Mouse (Mus musculus): ENCODE measurements around the gene Dok1.

Dok1 gene

GRCm38 (mm10) chr6:83033249-83034185 lies at the start of gene Dok1, which contains the start of gene Loxl3:
TSS of gene Dok1 (minus strand) at chr6:83033471.
TSS of gene Loxl3 (plus strand) at chr6:83034173.
- DNase-seq: peak; percentile 85

DNA sequence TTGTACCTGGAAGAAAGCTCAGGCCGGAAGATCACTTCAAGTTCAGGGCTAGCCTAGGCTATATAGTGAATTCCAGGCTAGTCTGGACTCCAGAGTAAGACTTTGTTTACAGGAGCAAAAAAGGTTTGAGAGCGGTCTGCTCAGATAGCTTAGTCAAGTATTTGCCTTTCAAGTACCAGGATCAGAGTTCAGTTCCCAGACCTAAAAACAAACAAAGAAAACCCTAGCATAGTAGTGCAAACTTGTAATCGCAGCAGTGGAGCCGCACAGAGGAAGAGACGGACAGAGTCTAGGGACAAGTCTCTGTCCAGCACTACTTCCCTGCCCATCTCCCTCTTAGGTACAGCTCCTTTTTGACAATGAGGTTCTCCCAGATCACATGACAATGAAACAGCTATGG lies 46.9 kb upstream of the Dok1 start:
- no peak for DNase-seq

DNA sequence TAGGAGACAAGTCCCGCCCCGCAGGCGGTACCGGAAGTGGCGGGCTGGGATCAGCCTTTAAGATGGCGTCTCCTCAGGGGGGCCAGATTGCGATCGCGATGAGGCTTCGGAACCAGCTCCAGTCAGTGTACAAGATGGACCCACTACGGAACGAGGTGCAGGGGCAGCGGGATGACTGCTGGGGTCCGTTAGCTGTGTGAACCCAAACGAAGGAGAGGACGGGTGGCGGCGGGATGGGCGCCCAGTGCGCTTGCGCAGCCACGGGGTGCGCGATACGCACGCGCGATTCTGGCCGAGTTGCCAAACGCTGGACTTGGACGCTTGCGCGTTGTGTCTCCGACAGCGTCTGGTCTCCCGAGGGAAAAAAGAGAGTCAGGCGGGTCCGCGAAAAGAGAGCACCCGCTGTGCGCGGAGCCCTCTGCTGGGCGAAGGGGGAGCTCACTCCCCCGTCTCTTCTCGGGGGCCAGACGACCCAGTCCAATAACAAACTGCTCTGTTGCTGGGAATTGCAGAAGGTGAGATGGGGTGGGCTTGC lies 45.1 kb upstream of the Dok1 start:
- peak; percentile 97 for DNase-seq

- peak; percentile 71 for DNase-seq
These were observed 44.5 kb upstream of the Dok1 start, which contains the start of gene Pcgf1 for GRCm38 (mm10) chr6:83077630-83078323. TSS of gene Pcgf1 (plus strand) at chr6:83077869.

GRCm38 (mm10) chr6:83074979-83075378 lies 41.7 kb upstream of the Dok1 start:
- no peak for DNase-seq

- DNase-seq: peak; percentile 43
These were observed 37.9 kb upstream of the Dok1 start for GRCm38 (mm10) chr6:83071220-83071619.

DNA sequence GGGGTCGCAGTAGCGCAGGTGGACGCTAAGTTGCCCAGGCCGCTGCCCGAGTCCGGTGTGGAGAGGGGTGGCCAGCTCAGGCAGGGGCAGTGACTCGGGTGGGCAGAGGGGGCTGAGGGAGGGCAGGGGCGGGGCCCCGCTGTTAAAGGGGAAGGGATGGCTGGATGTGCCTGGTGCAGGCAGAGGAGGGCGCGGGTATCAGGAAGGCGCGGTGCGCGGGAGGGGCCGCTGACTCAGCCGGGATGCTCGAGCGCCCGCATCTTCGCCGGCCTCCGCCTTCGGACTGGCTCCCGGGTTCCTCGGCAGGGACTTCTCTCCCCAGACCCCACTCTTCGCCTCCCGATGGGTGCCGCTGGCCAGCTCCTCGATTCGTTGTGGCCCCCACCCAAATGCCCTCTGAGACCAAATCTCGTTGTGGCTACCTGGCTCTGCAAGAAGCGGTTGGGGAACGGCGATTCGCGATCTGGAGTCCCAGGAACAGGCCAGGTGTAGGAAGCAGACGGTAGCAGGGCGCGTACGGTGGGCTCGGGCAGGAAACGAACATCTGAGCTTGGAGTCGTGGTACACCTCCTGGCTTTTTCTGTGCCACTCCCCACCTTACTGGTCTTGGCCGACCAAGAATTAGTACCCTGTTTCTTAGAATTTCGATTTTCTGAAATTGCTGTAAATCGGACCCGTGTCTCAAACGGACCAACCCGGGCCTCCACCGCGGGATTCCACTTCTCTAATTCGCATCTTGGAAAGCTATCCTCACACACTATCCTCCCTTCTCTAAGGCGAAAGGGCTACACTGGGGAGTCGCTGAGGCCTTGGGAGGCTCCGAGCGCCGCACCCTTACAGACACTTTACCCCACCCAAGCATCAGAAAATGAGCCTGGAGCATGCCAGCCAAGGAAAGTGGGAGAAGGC lies 37.3 kb upstream of the Dok1 start:
- DNase-seq: peak; percentile 58

DNA sequence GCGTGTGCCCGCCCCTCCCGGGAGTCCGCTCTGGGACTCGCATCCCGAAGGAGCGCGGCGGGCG lies 36.8 kb upstream of the Dok1 start, which contains the start of gene Tlx2:
Gene Tlx2, minus strand, starts transcription at position 47 of the 64 bp plus-strand sequence.
- no peak for DNase-seq

DNA sequence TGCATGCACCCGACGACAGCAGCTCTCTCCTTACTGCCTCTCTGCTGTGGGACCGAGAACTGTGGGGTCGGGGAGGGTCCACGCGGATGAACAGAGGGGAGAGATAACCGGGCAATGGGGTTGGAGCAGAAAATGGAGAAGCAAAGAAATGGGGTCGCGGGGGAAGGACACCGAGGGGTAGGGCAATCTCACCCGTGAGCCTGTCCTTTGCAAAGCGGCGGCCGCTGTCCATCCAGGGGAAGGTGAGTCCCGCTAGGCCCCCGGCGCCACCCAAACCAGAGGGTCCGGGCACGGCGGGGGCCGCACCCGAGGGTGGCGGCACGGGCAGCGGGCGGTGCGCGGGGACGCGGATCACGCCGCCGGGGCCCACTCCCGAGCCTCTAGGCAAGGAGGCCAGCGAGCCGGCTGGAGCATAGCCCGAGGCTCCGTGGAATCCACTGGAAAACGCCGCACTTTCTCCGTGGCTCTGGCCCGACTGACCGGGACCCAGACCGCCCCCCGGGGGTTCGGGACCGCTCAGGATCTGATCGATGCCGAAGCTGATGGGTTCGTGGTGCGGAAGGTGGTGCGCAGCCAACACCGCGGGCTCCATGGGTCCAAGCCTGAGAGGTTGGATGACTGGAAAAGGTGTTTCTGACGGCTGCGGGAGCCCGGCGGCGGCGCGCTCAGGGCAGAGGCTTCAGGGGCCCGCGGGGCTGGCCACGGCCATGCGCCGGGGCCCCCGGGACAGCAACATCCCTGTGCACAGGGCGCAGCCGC lies 36.4 kb upstream of the Dok1 start:
- no peak for DNase-seq

DNA sequence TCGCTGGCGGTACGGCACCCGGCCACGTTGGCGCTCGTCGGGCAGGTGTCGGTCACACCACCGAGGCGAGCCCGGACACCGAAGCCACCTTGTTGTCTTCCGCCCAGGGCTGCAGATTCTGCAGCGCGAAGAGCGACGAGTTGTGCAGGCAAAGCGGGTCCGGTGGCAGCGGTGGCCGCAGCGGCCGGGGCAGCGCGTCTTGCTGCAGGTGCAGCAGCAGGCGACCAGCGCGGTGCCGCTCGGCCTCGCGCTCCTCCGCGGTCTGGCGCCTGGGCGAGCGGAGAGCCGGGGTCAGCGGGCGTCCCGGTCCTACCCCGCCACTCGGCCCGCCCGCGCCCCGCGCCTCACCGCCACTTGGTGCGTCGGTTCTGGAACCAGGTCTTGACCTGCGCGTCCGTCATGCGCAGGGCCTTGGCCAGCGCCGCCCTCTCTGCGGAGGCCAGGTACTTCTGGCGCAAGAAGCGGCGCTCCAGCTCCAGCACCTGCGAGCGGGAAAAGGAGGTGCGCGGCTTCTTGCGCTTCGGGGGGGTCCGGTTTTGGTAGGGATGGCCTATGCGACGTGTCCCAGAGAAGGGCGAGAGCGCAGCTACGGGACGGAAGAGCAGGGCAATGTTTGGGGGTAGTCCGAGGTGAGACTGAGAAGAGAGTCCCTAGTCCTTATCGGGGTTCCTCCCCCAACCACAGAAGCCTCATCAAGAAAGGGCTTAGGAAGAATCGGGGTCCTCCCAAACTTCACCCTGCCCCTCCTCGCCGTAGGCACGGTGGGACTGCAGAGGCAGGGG lies 35.6 kb upstream of the Dok1 start:
- peak; percentile 31 for DNase-seq

GRCm38 (mm10) chr6:83068221-83068620 lies 35.0 kb upstream of the Dok1 start:
- no peak for DNase-seq

- DNase-seq: no peak
These were observed 33.2 kb upstream of the Dok1 start for GRCm38 (mm10) chr6:83066441-83066840.

GRCm38 (mm10) chr6:83065995-83066394 lies 32.7 kb upstream of the Dok1 start:
- no peak for DNase-seq

GRCm38 (mm10) chr6:83058725-83059124 lies 25.5 kb upstream of the Dok1 start:
- DNase-seq: no peak

- DNase-seq: no peak
These were observed 24.5 kb upstream of the Dok1 start, which contains the start of gene Dqx1 for GRCm38 (mm10) chr6:83057790-83058189. TSS of gene Dqx1 (plus strand) at chr6:83057844.

- peak; percentile 52 for DNase-seq
These were observed 21.7 kb upstream of the Dok1 start, which contains the start of gene Htra2 for GRCm38 (mm10) chr6:83054871-83055431. TSS of gene Htra2 (minus strand) at chr6:83055273.

GRCm38 (mm10) chr6:83054074-83054851 lies 21.0 kb upstream of the Dok1 start, which contains the start of gene Aup1:
TSS of gene Aup1 (plus strand) at chr6:83054521.
- peak; percentile 97 for DNase-seq

- peak; percentile 62 for DNase-seq
These were observed 20.1 kb upstream of the Dok1 start for GRCm38 (mm10) chr6:83053136-83053960.

GRCm38 (mm10) chr6:83049367-83049766 lies 16.1 kb upstream of the Dok1 start:
- no peak for DNase-seq

All from embryo, embryonic 11 days (tissue).